Mouse (Mus musculus) forebrain, embryonic 13.5 days (tissue): ENCODE results near the gene B3galt4. TPM values are rescaled to one million over a fixed set of nuclear protein-coding genes. Genes with fewer than 3 reads are reported as not detected.
"Not testable (repeated sequence)": the region's sequence is repeated elsewhere in the genome, so short reads cannot be mapped to it uniquely, and the experiment has no call there.

ENCODE experiments used
- ATAC-seq: fragments of 200-750 bp; cut with Nextera tagmentation; 2 replicates; pipeline ENCODE4 v1.8.0; 2017
- H3K27ac ChIP-seq: fragments of 300-500 bp; sonication (generic); 2 replicates; pipeline ENCODE4 v1.5.1; 2015; ENCODE audit warnings: inconsistent platforms, mild to moderate bottlenecking, moderate library complexity
- H3K27me3 ChIP-seq: fragments of 300-500 bp; sonication (generic); 2 replicates; pipeline ENCODE4 v1.6.1; 2015; ENCODE audit warnings: mild to moderate bottlenecking, inconsistent platforms
- H3K36me3 ChIP-seq: fragments of 300-500 bp; sonication (generic); 2 replicates; pipeline ENCODE4 v1.6.1; 2015; ENCODE audit warnings: mild to moderate bottlenecking, inconsistent platforms; ENCODE audit not compliant: poor library complexity, severe bottlenecking
- H3K4me1 ChIP-seq: fragments of 300-500 bp; sonication (generic); 2 replicates; pipeline ENCODE4 v1.6.1; 2015; ENCODE audit warnings: inconsistent platforms
- H3K4me2 ChIP-seq: fragments of 300-500 bp; sonication (generic); 2 replicates; pipeline ENCODE4 v1.6.1; 2015; ENCODE audit warnings: inconsistent platforms, mild to moderate bottlenecking, moderate library complexity
- H3K4me3 ChIP-seq: fragments of 300-500 bp; sonication (generic); 2 replicates; pipeline ENCODE4 v1.5.1; 2015; ENCODE audit warnings: mild to moderate bottlenecking, inconsistent platforms
- H3K9ac ChIP-seq: fragments of 300-500 bp; sonication (generic); 2 replicates; pipeline ENCODE4 v1.6.1; 2015; ENCODE audit warnings: mild to moderate bottlenecking, inconsistent platforms
- H3K9me3 ChIP-seq: fragments of 300-500 bp; sonication (generic); replicated peaks from 2 replicates; pipeline ENCODE4 v1.6.1; 2016; ENCODE audit warnings: inconsistent platforms
- WGBS: fragments of 180-500 bp; shearing (Covaris S2); methylation state at CpG from one replicate; pipeline ENCODE4 v1.1.7; 2015; 5-methylcytosine and 5-hydroxymethylcytosine counted together
- polyA plus RNA-seq: library from polyadenylated mRNA; unstranded; fragments of >200 nt; fragmentation: Nextera tagmentation; extraction: Ambion mirVana; gene quantifications from 2 replicates; pipeline ENCODE4 v1.2.1, GENCODE M21; 2015

Gene B3galt4
- 7.3 and 9.4 TPM in 2 replicates for polyA plus RNA-seq

DNA sequence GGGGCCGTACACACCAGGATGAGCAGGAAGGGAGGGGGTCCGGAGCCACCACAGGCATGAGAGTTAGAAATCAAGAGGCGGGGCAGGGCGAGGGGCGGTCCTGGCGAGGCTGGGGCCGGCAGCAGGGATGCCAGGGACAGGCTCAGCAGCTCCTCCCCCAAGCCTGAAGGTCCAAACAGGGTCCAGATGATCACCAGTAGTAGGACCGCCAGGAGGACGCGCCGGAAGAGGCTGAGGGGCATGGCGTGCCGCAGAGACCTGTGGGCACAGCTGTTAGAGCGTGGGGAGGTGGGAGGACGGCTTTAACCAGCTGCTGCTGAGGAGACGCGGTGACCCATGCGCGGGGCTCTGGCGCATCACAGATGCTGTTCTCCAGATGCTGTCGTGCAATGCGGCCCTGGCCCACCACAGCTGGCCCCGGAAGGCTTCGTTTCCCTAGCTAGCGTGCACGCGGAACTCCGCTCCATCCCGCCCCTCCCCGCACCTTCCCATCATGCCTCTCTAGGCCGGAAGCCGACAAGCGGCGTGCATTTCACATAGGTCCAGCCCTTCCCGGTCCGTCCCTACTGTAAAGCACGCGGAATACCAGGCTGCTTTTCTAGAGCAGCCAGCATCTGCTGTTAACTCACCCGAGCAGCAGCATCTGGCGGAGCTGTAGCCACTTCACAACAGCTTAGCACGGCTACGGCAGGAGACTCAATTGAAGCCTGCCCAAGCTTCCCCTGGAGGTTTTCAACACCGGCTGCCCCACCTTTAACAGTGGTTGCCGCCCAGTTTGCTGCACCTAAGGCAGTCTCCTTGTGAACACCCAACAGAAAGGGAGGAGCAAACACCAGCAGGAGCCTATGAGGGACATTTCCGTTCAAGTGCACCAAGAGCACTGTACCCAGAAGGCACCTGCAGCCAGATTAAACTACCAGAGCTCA, at the start of gene B3galt4:
Gene B3galt4, minus strand, starts transcription at position 468 of the 926 bp plus-strand sequence.
- H3K36me3 ChIP-seq = peaks cover 73% of the 10 kb centered on the region
- peak within 1 kb of the TSS; percentile 91 for H3K4me2 ChIP-seq
- peak within 1 kb of the TSS; percentile 50 for H3K4me3 ChIP-seq
- H3K27me3 ChIP-seq = no peaks in the 10 kb centered on the region
- H3K4me1 ChIP-seq = peaks cover 54% of the 10 kb centered on the region
- WGBS = 1% methylated on average over 45 of the region's 45 CpGs
- H3K27ac ChIP-seq = peak within 1 kb of the TSS; percentile 86
- ATAC-seq = peak; percentile 67
- H3K9ac ChIP-seq = peak within 1 kb of the TSS; percentile 79
- no peaks in the 10 kb centered on the region for H3K9me3 ChIP-seq

- peaks cover 39% of the 10 kb centered on the region for H3K27me3 ChIP-seq
- WGBS = 49% methylated on average over 2 of the region's 2 CpGs
- not testable (repeated sequence) for H3K9me3 ChIP-seq
These were observed 49.5 kb upstream of the B3galt4 start for GRCm38 (mm10) chr17:34000796-34001195.

DNA sequence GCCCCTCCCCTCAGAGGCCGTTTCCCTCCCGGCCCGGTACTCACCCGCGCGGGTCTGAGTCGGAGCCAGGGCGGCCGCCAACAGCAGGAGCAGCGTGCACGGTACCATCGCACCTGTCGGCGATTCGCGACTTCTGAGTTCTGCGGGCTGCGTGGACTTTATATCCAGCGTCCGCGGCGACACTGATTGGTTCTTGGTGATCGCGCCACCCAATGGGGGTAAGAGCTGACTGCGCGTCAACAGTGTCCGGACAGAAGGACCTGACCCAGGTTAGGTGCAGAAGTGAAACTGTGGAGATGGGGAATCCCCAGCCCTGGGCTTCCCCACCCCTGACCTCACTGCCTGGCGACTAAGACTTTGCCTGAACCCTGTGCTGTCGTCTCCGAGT, 48.9 kb upstream of the B3galt4 start, which contains the start of gene H2-K1:
Gene H2-K1, minus strand, starts transcription at position 198 of the 388 bp plus-strand sequence.
- Histone ChIP-seq H3K4me2 (peak within 1 kb of the TSS; percentile 96), H3K27me3 (peaks cover 39% of the 10 kb centered on the region), H3K9me3 (no peaks in the 10 kb centered on the region), H3K4me1 (peaks cover 11% of the 10 kb centered on the region), H3K9ac (peak within 1 kb of the TSS; percentile 67), H3K4me3 (peak within 1 kb of the TSS; percentile 53), H3K36me3 (no peaks in the 10 kb centered on the region), H3K27ac (no peak within 1 kb of the TSS)
- peak; percentile 43; the same call in 1 of the 2 replicates for ATAC-seq
- under 1% methylated on average over 29 of the region's 30 CpGs for WGBS

More at GRCm38 (mm10) chr17:34000796-34001195, 49.5 kb upstream of the B3galt4 start:
- not testable (repeated sequence) for H3K27ac ChIP-seq, H3K4me2 ChIP-seq, ATAC-seq, H3K9ac ChIP-seq, H3K4me3 ChIP-seq, H3K36me3 ChIP-seq
- peaks cover 11% of the 10 kb centered on the region for H3K4me1 ChIP-seq

DNA sequence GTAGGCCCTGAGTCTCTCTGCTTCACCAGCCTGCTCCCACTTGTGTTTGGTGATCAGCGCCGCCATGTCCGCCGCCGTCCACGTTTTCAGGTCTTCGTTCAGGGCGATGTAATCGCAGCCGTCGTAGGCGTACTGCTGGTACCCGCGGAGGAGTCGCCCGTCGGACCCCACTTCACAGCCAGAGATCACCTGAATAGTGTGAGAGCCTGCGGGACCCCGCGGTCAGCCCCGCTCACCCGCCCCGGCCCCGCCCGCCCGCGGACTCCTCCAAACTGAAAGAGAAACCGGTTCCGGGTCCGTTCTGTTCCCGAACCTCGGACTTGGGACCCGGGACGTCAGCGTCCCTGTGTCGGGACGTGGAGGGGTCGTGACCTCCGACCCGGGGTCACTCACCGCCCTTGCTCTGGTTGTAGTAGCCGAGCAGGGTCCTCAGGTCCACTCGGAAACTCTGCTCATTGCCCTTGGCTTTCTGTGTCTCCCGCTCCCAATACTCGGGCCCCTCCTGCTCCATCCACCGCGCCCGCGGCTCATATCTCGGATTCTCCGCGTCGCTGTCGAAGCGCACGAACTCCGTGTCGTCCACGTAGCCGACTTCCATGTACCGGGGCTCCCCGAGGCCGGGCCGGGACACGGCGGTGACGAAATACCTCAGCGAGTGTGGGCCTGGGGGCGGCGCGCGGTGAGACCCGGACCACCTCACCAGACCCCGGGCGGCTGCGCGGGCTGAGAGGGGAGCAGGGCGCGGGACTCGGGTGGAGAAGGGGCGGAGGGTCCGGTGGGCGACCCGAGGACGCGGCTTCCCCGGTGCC, 48.3 kb upstream of the B3galt4 start:
- Histone ChIP-seq H3K4me2 (peak overlapping the region; percentile 96), H3K4me3 (peak overlapping the region; percentile 53), H3K27ac (no peak overlapping the region), H3K9me3 (no peaks in the 10 kb centered on the region), H3K36me3 (no peaks in the 10 kb centered on the region), H3K4me1 (peaks cover 11% of the 10 kb centered on the region), H3K9ac (peak overlapping the region; percentile 67), H3K27me3 (peaks cover 39% of the 10 kb centered on the region)
- ATAC-seq = peak; percentile 16; the same call in 1 of the 2 replicates
- 2% methylated on average over 87 of the region's 87 CpGs for WGBS

- not testable (repeated sequence) for H3K4me2 ChIP-seq, H3K9me3 ChIP-seq, H3K27ac ChIP-seq, H3K36me3 ChIP-seq, ATAC-seq, H3K4me3 ChIP-seq, H3K9ac ChIP-seq
- Histone ChIP-seq H3K4me1 (peaks cover 11% of the 10 kb centered on the region), H3K27me3 (peaks cover 39% of the 10 kb centered on the region)
- 66% methylated on average over 5 of the region's 5 CpGs for WGBS
These were observed 47.4 kb upstream of the B3galt4 start for GRCm38 (mm10) chr17:33998697-33999096.

DNA sequence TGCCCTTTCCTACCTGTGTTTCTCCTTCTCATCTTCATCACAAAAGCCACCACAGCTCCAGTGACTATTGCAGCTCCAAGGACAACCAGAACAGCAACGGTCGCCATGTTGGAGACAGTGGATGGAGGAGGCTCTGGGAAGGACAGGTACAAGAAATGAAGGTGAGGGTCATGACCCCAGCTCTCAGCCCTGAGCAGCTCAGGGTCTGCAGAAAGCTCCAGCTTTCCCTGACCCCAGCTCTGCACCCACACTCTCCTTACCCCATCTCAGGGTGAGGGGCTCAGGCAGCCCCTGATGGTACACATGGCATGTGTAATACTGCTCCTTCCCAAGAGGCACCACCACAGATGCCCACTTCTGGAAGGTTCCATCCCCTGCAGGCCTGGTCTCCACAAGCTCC, 45.7 kb upstream of the B3galt4 start:
- not testable (repeated sequence) for H3K4me3 ChIP-seq, H3K4me2 ChIP-seq, H3K9me3 ChIP-seq, ATAC-seq, H3K9ac ChIP-seq, H3K27ac ChIP-seq, H3K36me3 ChIP-seq
- WGBS = 96% methylated on average over 2 of the region's 2 CpGs
- Histone ChIP-seq H3K4me1 (peaks cover 11% of the 10 kb centered on the region), H3K27me3 (peaks cover 35% of the 10 kb centered on the region)

DNA sequence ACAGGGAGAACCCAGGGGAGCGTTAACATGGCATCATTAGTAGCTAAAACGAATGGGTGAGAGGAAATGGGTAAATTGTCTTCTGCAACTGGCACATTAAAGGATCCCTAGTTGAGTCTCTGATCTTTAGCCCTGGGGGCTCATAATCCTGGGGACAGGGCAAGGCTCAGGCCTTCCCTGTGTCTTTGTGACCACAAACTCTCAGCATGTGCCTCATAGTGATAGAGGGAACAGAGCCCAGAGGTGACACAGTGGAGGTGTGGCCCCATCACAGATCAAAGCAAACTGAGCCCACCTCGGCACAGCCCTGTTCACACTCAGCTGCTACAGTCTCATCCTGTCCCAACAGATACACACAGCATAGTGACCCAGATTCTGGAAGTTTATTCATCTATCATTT, 44.4 kb upstream of the B3galt4 start:
- Histone ChIP-seq H3K4me1 (peaks cover 11% of the 10 kb centered on the region), H3K9ac (no peak overlapping the region), H3K4me3 (no peak overlapping the region), H3K27me3 (peaks cover 21% of the 10 kb centered on the region), H3K9me3 (no peaks in the 10 kb centered on the region), H3K27ac (no peak overlapping the region), H3K36me3 (no peaks in the 10 kb centered on the region), H3K4me2 (no peak overlapping the region)
- no peak for ATAC-seq
- WGBS = 78% methylated on average over 3 of the region's 3 CpGs

DNA sequence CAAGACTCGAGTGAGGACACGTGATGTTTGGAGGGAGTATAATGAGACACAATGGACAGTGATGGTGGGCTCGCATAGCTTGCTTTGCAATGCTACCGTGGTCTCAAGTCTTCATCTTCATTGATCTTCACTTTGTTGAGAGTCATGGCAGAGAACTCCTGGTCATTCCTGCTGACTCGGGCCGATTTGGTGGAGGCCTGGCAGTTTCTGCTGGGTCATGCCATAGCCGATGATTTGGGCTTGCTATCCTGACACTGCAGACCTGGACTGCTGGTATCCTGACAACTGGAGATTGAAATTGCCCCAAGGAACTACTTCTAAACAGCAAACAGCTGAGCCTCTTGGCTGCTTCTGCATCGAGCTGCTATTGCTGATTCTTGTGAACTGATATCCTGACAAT, 43.7 kb upstream of the B3galt4 start:
- no peak overlapping the region for H3K4me3 ChIP-seq
- peaks cover 6% of the 10 kb centered on the region for H3K4me1 ChIP-seq
- no peaks in the 10 kb centered on the region for H3K36me3 ChIP-seq
- no peak overlapping the region for H3K9ac ChIP-seq
- no peak overlapping the region for H3K4me2 ChIP-seq
- H3K27me3 ChIP-seq = peaks cover 14% of the 10 kb centered on the region
- no peak overlapping the region for H3K27ac ChIP-seq
- no peak for ATAC-seq
- H3K9me3 ChIP-seq = no peaks in the 10 kb centered on the region
- WGBS = 89% methylated on average over 8 of the region's 8 CpGs

- Histone ChIP-seq H3K27ac (no peak overlapping the region), H3K4me1 (no peaks in the 10 kb centered on the region)
- 0 out of 2 replicates have a peak, but pooled peaks have one; percentile 41 for ATAC-seq
These were observed 40.7 kb upstream of the B3galt4 start for GRCm38 (mm10) chr17:33991788-33992664.

GRCm38 (mm10) chr17:33982136-33982535, 30.8 kb upstream of the B3galt4 start:
- 0 out of 2 replicates have a peak overlapping the region, but pooled peaks have one; percentile 75 for H3K9ac ChIP-seq
- WGBS = 7% methylated on average over 8 of the region's 8 CpGs
- peak overlapping the region; percentile 65 for H3K4me2 ChIP-seq
- not testable (repeated sequence) for H3K9me3 ChIP-seq, ATAC-seq, H3K36me3 ChIP-seq
- peaks cover 37% of the 10 kb centered on the region for H3K27me3 ChIP-seq
- peak overlapping the region; percentile 55 for H3K4me3 ChIP-seq
- peak overlapping the region; percentile 94; the same call in 1 of the 2 replicates for H3K27ac ChIP-seq
- H3K4me1 ChIP-seq = peaks cover 24% of the 10 kb centered on the region

More at GRCm38 (mm10) chr17:33991788-33992664, 40.7 kb upstream of the B3galt4 start:
- Histone ChIP-seq H3K4me2 (no peak overlapping the region), H3K4me3 (no peak overlapping the region), H3K9ac (no peak overlapping the region), H3K36me3 (no peaks in the 10 kb centered on the region), H3K27me3 (no peaks in the 10 kb centered on the region), H3K9me3 (no peaks in the 10 kb centered on the region)
- WGBS = 31% methylated on average over 10 of the region's 10 CpGs
